ENCODE assay signal across 20 mouse cellular contexts in the genomic region with DNA sequence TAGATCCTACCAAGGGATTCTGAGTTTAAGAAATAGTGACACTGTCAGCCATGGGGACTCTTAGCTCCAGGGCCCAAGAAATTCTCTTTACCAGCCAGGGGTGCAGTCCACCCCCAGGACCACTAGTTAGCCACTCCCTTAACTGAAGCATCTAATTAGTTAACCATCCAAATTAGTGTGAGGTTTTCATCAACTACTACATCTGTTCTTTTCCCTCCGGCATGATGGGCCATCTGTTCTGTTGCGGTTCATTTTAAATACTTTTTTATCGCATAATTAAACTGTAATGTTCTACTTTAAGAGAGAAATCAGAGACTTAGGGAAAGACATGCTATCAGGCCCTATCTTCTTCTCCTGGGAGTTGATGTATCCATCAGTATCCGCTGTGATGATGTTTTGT. TPM values are rescaled to one million over a fixed set of nuclear protein-coding genes. Genes with fewer than 3 reads are reported as not detected.
DNase-seq lines count a peak whose midpoint lies in the region; ATAC-seq and TF ChIP-seq lines count a peak whose summit lies in the region.
"Had no signal": no experiment of that assay in that cellular context is flagged by ENCODE, and none has a peak within 500 bp of the region (broad histone marks: within the 10 kb centered on the region; RNA-seq: fewer than 3 reads in every experiment).

No protein-coding gene starts in this region.

- H3K9ac ChIP-seq in hindbrain, embryonic 13.5 days = no peak overlapping the region
- no peak overlapping the region for H3K9ac ChIP-seq in hindbrain, embryonic 11.5 days (ENCODE audit: low read depth, low read length)
- no peak overlapping the region for H3K9ac ChIP-seq in midbrain, postnatal 0 days (replicated peaks; ENCODE audit: low read length, poor library complexity, severe bottlenecking)
- H3K9ac ChIP-seq in midbrain, embryonic 11.5 days (ENCODE audit: low read length) = no peak overlapping the region
- no peak overlapping the region for H3K9ac ChIP-seq in forebrain, embryonic 16.5 days (replicated peaks; ENCODE audit: low read depth, low read length)
- H3K9ac ChIP-seq: embryonic facial prominence, embryonic 15.5 days; intestine, embryonic 15.5 days; limb, embryonic 12.5 days; liver, embryonic 13.5 days; neural tube, embryonic 13.5 days had no signal

- 74% methylated on average over 4 of the region's 4 CpGs for WGBS in hindbrain, embryonic 13.5 days
- 90% methylated on average over 4 of the region's 4 CpGs for WGBS in hindbrain, embryonic 11.5 days
- 77% methylated on average over 4 of the region's 4 CpGs for WGBS in midbrain, postnatal 0 days
- WGBS in midbrain, embryonic 11.5 days = 93% methylated on average over 4 of the region's 4 CpGs
- 57% methylated on average over 4 of the region's 4 CpGs for WGBS in forebrain, embryonic 16.5 days

- no peaks in the 10 kb centered on the region for H3K9me3 ChIP-seq in hindbrain, embryonic 13.5 days
- H3K9me3 ChIP-seq in hindbrain, embryonic 11.5 days (ENCODE audit: control insufficient read depth, low read length) = no peaks in the 10 kb centered on the region
- H3K9me3 ChIP-seq in midbrain, postnatal 0 days (ENCODE audit: low read length) = no peaks in the 10 kb centered on the region
- no peaks in the 10 kb centered on the region for H3K9me3 ChIP-seq in midbrain, embryonic 11.5 days (ENCODE audit: control insufficient read depth, low read length)
- H3K9me3 ChIP-seq in forebrain, embryonic 16.5 days (ENCODE audit: control insufficient read depth, low read length) = no peaks in the 10 kb centered on the region; the same call in 1 of the 2 replicates
- H3K9me3 ChIP-seq: embryonic facial prominence, embryonic 15.5 days; intestine, embryonic 15.5 days; limb, embryonic 12.5 days; liver, embryonic 13.5 days; neural tube, embryonic 13.5 days had no signal

- DNase-seq in hindbrain, embryonic 11.5 days (ENCODE audit: low spot score) = no peak
- peak; percentile 17 for DNase-seq in midbrain, postnatal 0 days (ENCODE audit: low spot score)
- DNase-seq in midbrain, embryonic 11.5 days (ENCODE audit: low spot score, missing footprints) = no peak
- DNase-seq in telencephalon, adult 2 months (ENCODE audit: low read depth, low spot score) = peak; percentile 40
- DNase-seq in adrenal gland, adult (ENCODE audit: inconsistent age in 2 of 2, low spot score in 1 of 2) = no peak
- DNase-seq: adrenal gland, postnatal 14 days; B cell, adult 2 months; cerebellum, adult 9-11 months; embryo, embryonic 11 days; heart, adult 11 months; heart, postnatal 4 days; liver, embryonic 13.5 days; thymus, adult 18-20 months had no signal

- H3K36me3 ChIP-seq in hindbrain, embryonic 13.5 days = no peaks in the 10 kb centered on the region
- H3K36me3 ChIP-seq in hindbrain, embryonic 11.5 days (ENCODE audit: control insufficient read depth, insufficient read depth, low read length) = no peaks in the 10 kb centered on the region
- no peaks in the 10 kb centered on the region for H3K36me3 ChIP-seq in midbrain, postnatal 0 days (ENCODE audit: insufficient read depth, low read length)
- H3K36me3 ChIP-seq in midbrain, embryonic 11.5 days (ENCODE audit: control insufficient read depth, insufficient read depth, low read length) = no peaks in the 10 kb centered on the region
- H3K36me3 ChIP-seq in forebrain, embryonic 16.5 days (ENCODE audit: control insufficient read depth, insufficient read depth) = no peaks in the 10 kb centered on the region
- H3K36me3 ChIP-seq: embryonic facial prominence, embryonic 15.5 days; intestine, embryonic 15.5 days; limb, embryonic 12.5 days; liver, embryonic 13.5 days; neural tube, embryonic 13.5 days had no signal

- no peak for TF ChIP-seq CTCF in midbrain, postnatal 0 days (IDR thresholded peaks at IDR 0.05)

- 0 out of 2 replicates have a peak, but pooled peaks cover 9% of the 10 kb centered on the region for H3K4me1 ChIP-seq in hindbrain, embryonic 13.5 days (replicated peaks)
- no peaks in the 10 kb centered on the region for H3K4me1 ChIP-seq in hindbrain, embryonic 11.5 days (replicated peaks; ENCODE audit: control insufficient read depth, insufficient read depth, low read length)
- H3K4me1 ChIP-seq in midbrain, postnatal 0 days (ENCODE audit: insufficient read depth, low read length) = no peaks in the 10 kb centered on the region
- no peaks in the 10 kb centered on the region for H3K4me1 ChIP-seq in midbrain, embryonic 11.5 days (ENCODE audit: control insufficient read depth, insufficient read depth, low read length)
- peaks cover 14% of the 10 kb centered on the region for H3K4me1 ChIP-seq in forebrain, embryonic 16.5 days (replicated peaks; ENCODE audit: control insufficient read depth, insufficient read depth, low read length)
- H3K4me1 ChIP-seq: embryonic facial prominence, embryonic 15.5 days; intestine, embryonic 15.5 days; limb, embryonic 12.5 days; liver, embryonic 13.5 days had no signal

- no peak overlapping the region for H3K4me2 ChIP-seq in hindbrain, embryonic 13.5 days
- H3K4me2 ChIP-seq in hindbrain, embryonic 11.5 days (replicated peaks; ENCODE audit: low read depth, low read length) = no peak overlapping the region
- H3K4me2 ChIP-seq in midbrain, postnatal 0 days (ENCODE audit: low read depth, low read length, poor library complexity, severe bottlenecking) = no peak overlapping the region
- no peak overlapping the region for H3K4me2 ChIP-seq in midbrain, embryonic 11.5 days
- no peak overlapping the region for H3K4me2 ChIP-seq in forebrain, embryonic 16.5 days (ENCODE audit: low read length)
- H3K4me2 ChIP-seq: embryonic facial prominence, embryonic 15.5 days; intestine, embryonic 15.5 days; limb, embryonic 12.5 days; liver, embryonic 13.5 days; neural tube, embryonic 13.5 days had no signal

- 0 out of 2 replicates have a peak, but pooled peaks have one; percentile 39 for ATAC-seq in hindbrain, embryonic 13.5 days (ENCODE audit: low FRiP score)
- no peak for ATAC-seq in hindbrain, embryonic 11.5 days (ENCODE audit: low FRiP score)
- no peak for ATAC-seq in midbrain, postnatal 0 days (ENCODE audit: low FRiP score)
- ATAC-seq in midbrain, embryonic 11.5 days (ENCODE audit: low FRiP score) = no peak
- ATAC-seq in forebrain, embryonic 16.5 days = peak; percentile 54
- ATAC-seq: intestine, embryonic 15.5 days; lung, postnatal 0 days had no signal

- H3K27me3 ChIP-seq in hindbrain, embryonic 13.5 days = no peaks in the 10 kb centered on the region
- no peaks in the 10 kb centered on the region; the same call in 1 of the 2 replicates for H3K27me3 ChIP-seq in hindbrain, embryonic 11.5 days (ENCODE audit: control insufficient read depth, insufficient read depth, low read length)
- H3K27me3 ChIP-seq in midbrain, postnatal 0 days (ENCODE audit: insufficient read depth, low read length) = no peaks in the 10 kb centered on the region
- no peaks in the 10 kb centered on the region for H3K27me3 ChIP-seq in midbrain, embryonic 11.5 days (ENCODE audit: control insufficient read depth, insufficient read depth, low read length)
- no peaks in the 10 kb centered on the region for H3K27me3 ChIP-seq in forebrain, embryonic 16.5 days (replicated peaks; ENCODE audit: control insufficient read depth, insufficient read depth, low read length)
- H3K27me3 ChIP-seq: embryonic facial prominence, embryonic 15.5 days; intestine, embryonic 15.5 days; limb, embryonic 12.5 days; liver, embryonic 13.5 days; neural tube, embryonic 13.5 days had no signal

- no peak overlapping the region for H3K4me3 ChIP-seq in hindbrain, embryonic 13.5 days
- H3K4me3 ChIP-seq in hindbrain, embryonic 11.5 days (ENCODE audit: low read depth, low read length) = no peak overlapping the region
- no peak overlapping the region for H3K4me3 ChIP-seq in midbrain, postnatal 0 days (ENCODE audit: low read depth, low read length)
- H3K4me3 ChIP-seq in midbrain, embryonic 11.5 days (ENCODE audit: low read depth, low read length) = no peak overlapping the region
- no peak overlapping the region for H3K4me3 ChIP-seq in forebrain, embryonic 16.5 days (replicated peaks; ENCODE audit: low read length)
- H3K4me3 ChIP-seq: embryonic facial prominence, embryonic 15.5 days; intestine, embryonic 15.5 days; limb, embryonic 12.5 days; liver, embryonic 13.5 days; neural tube, embryonic 13.5 days had no signal

- no peak overlapping the region for H3K27ac ChIP-seq in hindbrain, embryonic 13.5 days
- no peak overlapping the region for H3K27ac ChIP-seq in hindbrain, embryonic 11.5 days (ENCODE audit: low read depth, low read length)
- H3K27ac ChIP-seq in midbrain, postnatal 0 days (ENCODE audit: low read depth, low read length) = no peak overlapping the region
- H3K27ac ChIP-seq in midbrain, embryonic 11.5 days (ENCODE audit: low read depth, low read length) = no peak overlapping the region
- peak overlapping the region; percentile 28 for H3K27ac ChIP-seq in forebrain, embryonic 16.5 days (ENCODE audit: low read length)
- H3K27ac ChIP-seq: embryonic facial prominence, embryonic 15.5 days; intestine, embryonic 15.5 days; limb, embryonic 12.5 days; liver, embryonic 13.5 days; neural tube, embryonic 13.5 days had no signal

RNA-seq across cellular contexts. Expression of gene Rin3, which starts 32.5 kb away (rescaled TPM):
- polyA plus RNA-seq in hindbrain, embryonic 13.5 days (2015; fragmentation: Nextera tagmentation; extraction: Ambion mirVana) = 3.4 and 4.2 TPM in 2 replicates
- 3.1 and 5.0 TPM in 2 replicates for polyA plus RNA-seq in hindbrain, embryonic 11.5 days (2014; fragmentation: Nextera tagmentation; extraction: Ambion mirVana)
- total RNA-seq in midbrain, postnatal 0 days (2014; rRNA removed) = 3.7 and 5.9 TPM in 2 replicates
- 1.6 and 1.8 TPM in 2 replicates for polyA plus RNA-seq in midbrain, postnatal 0 days (2015; fragmentation: Nextera tagmentation; extraction: Ambion mirVana)
- polyA plus RNA-seq in midbrain, embryonic 11.5 days (2014; fragmentation: Nextera tagmentation; extraction: Ambion mirVana) = 3.3 and 4.8 TPM in 2 replicates
- 1.7 and 3.3 TPM in 2 replicates for polyA plus RNA-seq in forebrain, embryonic 16.5 days (2015; fragmentation: Nextera tagmentation; extraction: Ambion mirVana)

Comparison
In these comparisons a context has a peak if more than half of its experiments do, and no peak if none do; other contexts are left out.
1. ATAC-seq: peak in hindbrain, embryonic 13.5 days (single experiment) and forebrain, embryonic 16.5 days (single experiment); none in hindbrain, embryonic 11.5 days (single experiment), midbrain, postnatal 0 days (single experiment) and midbrain, embryonic 11.5 days (single experiment).
2. DNase-seq: peak in midbrain, postnatal 0 days (single experiment) and telencephalon, adult 2 months (single experiment); none in hindbrain, embryonic 11.5 days (single experiment), midbrain, embryonic 11.5 days (single experiment) and adrenal gland, adult (0 of 2).